Mouse (Mus musculus): ENCODE measurements around the gene Ctu2.

Gene Ctu2

GRCm38 (mm10) chr8:122497016-122497734 lies 21.2 kb downstream of the Ctu2 start:
- no peak for DNase-seq

- DNase-seq, result no peak
Observed at GRCm38 (mm10) chr8:122497912-122498311, 22.0 kb downstream of the Ctu2 start.

DNA sequence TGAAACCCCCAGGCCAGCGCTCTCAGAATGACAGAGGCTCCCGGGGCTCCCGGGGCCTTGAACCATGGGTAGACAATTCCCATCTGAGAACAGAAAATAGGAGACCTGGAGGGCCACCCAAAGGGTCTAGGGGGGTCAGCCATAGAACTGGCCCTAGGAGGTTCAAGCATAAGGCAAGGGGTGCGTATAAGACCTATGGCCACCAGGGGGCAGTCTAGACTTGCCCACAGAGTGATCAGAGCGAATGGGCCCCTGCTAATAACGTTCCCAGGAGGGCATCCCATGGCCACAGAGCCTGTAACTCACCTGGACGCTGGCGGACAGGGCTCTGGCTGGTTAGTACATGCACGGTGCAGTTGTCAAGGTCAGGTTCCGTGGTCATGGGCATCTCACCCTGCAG lies 24.9 kb downstream of the Ctu2 start:
- peak; percentile 73 for DNase-seq

DNA sequence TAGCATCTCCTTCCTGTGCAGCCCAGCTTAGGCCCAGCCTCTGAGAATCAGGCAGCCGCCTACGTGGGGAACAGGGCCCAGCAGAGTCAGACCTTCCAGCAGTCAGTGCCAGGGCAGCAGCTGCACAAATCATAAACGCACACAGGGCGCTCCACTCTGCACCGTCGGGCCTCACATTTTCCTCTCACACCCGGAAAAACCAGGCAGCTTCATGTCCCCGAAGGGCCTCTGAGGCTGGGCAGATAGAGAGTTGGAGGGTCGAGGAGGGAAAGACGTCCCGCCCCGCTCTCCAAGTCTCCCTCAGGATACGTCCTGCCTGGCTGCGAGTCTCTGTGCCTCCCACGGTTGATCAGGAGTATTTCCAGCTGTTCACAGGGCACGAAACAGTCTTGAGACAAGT lies 35.6 kb downstream of the Ctu2 start:
- DNase-seq, result no peak

GRCm38 (mm10) chr8:122512392-122512791 lies 36.4 kb downstream of the Ctu2 start:
- no peak for DNase-seq

DNA sequence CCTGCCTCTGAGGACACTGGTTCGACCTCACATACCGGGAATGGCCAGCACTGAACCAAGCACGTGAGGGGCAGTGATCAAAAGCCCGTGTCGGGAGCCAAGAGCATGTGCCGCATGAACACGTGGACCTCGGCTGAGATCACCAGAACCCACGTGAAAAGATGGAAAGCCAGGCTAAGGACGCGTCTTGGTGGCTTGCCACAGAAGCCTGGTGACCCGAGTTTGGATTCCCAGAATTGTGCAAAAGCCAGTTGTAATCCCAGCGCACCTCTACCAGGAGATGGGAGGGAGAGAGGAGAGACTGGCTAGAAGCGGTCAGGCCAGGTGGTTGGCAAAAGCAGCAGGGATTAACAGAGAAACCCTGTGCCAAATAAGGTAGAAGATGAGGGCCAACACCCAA lies 39.8 kb downstream of the Ctu2 start:
- DNase-seq, result no peak

- no peak for DNase-seq
Observed at GRCm38 (mm10) chr8:122517541-122518190, 41.7 kb downstream of the Ctu2 start.

DNA sequence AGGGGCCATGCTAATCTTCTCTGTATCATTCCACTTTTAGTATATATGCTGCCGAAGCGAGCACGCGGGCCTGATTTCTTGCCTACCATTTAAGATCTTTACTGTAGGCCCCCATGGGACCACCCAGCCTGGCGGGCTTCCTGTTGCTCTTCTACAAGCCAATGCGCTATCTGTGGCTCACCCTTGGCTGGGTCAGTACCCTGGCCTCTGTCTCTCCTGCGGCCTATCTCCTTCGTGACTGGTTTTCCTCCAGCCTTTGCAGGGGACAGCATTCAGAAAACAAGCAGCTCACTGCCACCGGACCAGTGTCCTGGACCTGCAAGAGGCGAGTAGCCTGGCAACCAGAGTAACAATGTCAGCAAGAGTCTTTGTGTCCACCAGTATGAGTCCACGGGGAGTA lies 44.7 kb downstream of the Ctu2 start:
- no peak for DNase-seq

DNA sequence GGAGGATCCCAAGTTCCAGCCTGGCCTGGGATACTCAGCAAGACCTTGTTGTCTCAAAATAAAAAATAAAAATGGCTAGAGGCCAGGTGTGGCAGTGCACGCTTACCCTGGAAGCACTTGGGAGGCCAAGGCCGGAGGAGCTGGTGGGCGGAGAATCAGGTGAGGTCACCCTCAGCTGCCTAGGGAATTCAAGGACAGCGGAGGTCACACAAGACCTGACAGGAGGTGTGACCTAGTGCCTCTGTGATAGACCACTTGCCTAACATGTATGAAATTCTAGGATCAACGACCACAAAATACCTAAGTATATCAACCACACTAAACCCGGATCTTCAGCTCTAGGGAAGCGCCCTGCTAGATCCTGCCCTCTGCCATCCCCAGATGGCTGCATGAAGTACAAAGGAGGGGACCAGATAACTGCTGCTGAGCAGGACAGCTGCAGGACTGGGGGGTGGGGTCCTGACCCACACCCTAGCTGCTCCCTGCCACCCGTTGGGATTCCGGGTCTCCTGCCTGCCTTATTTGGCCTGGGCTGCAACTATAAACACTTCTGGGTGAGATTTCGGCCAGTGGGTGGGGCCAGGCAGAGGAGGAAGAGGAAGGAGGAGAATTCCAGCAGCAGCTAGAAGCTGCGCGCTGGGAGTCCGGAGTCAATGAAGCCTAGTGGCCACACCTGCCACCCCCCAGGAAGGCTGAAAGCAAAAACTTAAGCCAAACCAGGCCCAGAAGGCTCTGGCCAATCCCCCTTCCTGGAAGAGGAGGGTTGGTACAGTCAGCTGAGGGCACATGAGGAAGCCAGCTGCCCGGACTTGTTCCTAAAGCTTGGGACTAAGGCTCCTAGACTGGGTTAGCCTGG lies 47.1 kb downstream of the Ctu2 start:
- DNase-seq, result no peak

DNA sequence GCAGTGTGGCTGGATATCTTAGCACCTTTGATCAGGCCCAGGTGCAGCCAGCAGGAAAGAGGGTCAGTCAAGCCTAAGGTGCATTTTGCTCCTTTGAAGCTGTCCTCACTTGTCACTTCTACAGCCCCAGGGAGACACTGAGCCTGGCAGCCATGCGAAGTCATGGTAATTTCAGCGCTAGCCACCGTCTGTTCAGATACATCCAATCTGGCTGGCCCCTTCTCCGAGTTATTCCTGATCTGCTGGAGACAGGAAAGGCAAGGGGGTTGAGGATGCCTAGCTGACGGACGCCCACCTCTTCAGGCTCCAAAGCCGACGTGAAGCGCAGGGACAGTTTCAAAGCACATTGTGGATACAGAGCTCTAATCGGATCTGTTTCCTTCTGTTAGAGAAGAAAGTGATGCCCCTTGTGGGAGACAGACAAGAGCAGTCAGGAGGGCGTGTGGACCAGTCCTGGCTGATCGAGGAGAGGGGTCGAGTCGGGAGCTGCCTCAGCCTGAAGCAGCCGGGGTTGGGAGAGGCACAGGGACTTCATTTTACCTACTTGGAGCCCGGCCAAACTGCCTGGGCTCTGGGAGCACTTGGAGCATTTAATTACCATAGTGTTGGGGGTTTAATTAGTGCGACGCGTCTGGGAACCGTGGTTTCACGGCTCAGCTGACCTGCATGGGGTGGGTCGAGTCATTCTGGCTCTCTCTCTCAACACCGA lies 47.9 kb downstream of the Ctu2 start:
- peak; percentile 20 for DNase-seq

DNA sequence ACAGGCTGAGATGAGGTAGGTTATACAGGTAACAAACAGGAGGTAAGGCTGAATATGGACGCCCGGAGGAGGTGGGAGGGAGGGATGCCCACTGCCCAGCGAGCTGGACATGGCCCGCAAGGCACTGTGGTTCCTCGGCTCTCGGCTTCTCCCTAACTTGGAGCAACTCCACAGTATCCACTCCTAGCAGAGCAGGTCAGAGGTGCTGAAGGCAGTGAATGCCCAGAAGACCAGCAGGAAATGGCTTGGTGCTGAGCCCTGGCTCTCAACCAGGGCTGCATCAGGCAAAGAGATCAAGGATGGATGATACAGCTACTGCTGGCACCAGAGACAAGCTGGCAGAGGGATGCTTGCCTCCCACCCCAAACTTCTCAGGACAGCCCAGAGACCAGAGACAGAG lies 48.6 kb downstream of the Ctu2 start:
- no peak for DNase-seq

- DNase-seq, result no peak
Observed at GRCm38 (mm10) chr8:122525004-122525403, 49.1 kb downstream of the Ctu2 start.

DNA sequence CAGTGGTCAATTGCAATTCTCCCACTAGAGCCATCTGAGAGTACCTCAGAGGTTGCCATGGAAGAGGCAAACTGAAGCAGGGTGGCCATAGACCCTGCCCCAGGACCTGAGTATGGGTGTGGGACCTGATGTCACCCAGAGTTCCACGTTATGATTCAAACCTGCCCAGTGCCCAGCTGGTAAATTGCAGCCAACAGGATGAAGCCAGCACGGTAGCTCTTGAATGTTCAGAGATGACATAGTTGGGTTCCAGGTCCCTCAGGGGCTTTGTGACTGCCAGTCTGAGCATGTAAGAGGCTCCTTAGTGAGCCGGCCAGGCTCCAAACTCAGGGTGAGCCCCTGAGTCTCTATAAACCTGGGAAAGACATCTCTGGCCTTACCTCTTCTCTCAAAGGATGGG lies 50.1 kb downstream of the Ctu2 start:
- no peak for DNase-seq

DNA sequence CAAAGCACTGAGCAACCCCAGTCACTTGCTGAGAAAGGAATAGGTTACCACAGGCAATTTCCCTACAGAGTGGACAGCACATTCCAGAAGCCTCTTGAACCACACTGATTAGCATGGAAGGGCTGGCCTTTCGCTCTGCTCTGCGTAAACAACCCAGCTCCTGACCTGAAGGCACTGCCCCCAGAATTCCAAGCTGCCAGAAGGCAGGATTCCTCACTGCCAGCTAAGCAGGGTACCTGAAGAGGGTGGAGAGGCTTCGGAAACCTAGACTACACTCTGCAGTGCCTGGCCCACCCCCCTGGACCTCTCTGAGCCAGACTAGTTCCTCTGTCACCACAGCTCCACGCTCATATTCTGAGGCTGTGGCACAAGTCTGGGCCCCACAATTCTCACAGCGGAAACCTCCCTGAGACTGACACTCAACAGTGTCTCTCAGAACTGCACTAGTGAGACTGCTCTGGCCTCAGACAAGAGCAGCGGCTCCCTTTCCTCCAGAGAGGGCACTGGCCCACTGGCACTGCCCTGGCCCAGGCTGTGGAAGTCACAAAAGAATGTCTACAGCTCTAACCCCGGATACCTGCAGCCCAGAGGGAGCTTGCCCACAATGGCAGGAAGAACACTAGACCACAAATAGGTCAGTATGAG lies 50.7 kb downstream of the Ctu2 start:
- DNase-seq, result no peak

- DNase-seq, result no peak
Observed at GRCm38 (mm10) chr8:122527937-122528336, 52.0 kb downstream of the Ctu2 start.

DNA sequence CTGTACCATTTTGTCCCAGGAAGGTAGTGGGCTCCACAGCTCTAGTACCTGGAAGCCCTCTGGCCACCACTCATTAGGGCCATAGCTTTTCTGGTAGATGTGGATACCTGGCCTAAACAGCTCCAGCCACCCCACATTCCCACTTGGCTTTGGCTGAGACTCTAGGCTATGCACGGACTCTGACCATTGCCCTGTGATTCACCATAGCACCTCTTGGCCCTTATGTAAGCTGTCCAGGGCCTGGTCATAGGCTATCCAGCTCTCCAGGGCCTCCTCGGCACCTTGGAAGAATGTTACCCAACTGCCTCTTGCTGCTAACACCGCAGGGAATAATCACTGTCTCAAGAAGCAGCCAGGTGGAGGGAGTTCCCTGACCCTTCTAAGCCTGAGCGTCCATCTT lies 53.2 kb downstream of the Ctu2 start:
- DNase-seq, result no peak

DNA sequence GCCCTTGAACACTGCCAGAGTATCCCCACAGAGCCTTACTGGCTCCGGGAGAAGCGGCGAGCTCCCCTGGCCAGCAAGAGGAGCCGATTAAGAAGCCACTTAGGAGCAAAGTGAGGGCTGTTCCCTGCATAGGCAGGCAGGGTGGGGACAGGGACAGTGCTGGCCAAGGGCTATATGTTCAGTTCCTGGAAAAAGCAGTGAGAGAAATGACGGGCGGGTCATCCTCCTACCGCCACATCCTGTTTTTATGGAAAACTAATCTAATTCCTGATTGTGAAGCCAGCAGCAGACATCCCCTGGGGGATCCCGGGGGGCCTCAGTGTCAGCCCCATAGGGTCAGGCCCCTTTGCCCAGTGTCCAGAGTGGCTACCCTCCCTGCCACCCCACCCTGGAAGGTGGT lies 55.4 kb downstream of the Ctu2 start:
- no peak for DNase-seq
